Mouse (Mus musculus): ENCODE results near the gene Tm9sf4.

DNA sequence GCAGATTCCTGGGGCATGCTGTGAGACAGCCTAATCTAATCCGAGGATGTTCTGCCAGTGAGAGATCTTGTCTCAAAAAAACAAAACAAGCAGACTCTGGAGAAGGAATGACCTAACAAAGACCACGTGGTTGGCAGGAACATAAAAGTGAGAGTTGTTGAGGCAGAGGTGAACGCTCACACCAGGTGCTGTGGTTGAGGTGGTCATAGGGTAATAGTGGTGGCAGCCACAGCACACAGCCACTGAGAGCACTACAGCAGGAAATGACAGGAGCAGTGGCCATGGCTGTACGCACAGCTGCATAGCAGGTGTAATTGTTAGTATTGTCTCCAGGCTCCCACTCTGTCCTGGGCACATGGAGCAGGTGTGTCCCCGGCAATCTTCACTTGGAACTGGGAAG lies 35.2 kb upstream of the Tm9sf4 start:
- no peak for TF ChIP-seq CTCF (IDR thresholded peaks at IDR 0.05; ENCODE audit: borderline replicate concordance, insufficient read depth, low read depth, low read length)
- TF ChIP-seq POLR2A (IDR thresholded peaks at IDR 0.05; ENCODE audit: borderline replicate concordance, insufficient read depth, low read length) = no peak

Measured in cerebellum, adult 2 months (tissue).